Mouse (Mus musculus): ENCODE measurements around the gene Prkcg. TPM values are rescaled to one million over a fixed set of nuclear protein-coding genes. Genes with fewer than 3 reads are reported as not detected.

The Prkcg gene
- polyA plus RNA-seq, 1 experiment from 2014 or later = 0.31 TPM

- DNase-seq (ENCODE audit: low spot score, missing footprints) (peak; percentile 39), ATAC-seq (ENCODE audit: low FRiP score) (no peak)
- peaks cover 4% of the 10 kb centered on the region for H3K4me1 ChIP-seq (ENCODE audit: control insufficient read depth, insufficient read depth, low read length)
- peaks cover 3% of the 10 kb centered on the region; the same call in 1 of the 2 replicates for H3K36me3 ChIP-seq (ENCODE audit: control insufficient read depth, insufficient read depth, low read length)
- no peak overlapping the region for H3K4me3 ChIP-seq (ENCODE audit: low read depth, low read length)
- H3K4me2 ChIP-seq = no peak overlapping the region
- H3K9me3 ChIP-seq (ENCODE audit: control insufficient read depth, low read length) = no peaks in the 10 kb centered on the region
- WGBS = 95% methylated on average over 16 of the region's 16 CpGs
- no peak overlapping the region for H3K9ac ChIP-seq (ENCODE audit: low read length)
- peaks cover 9% of the 10 kb centered on the region for H3K27me3 ChIP-seq (ENCODE audit: control insufficient read depth, insufficient read depth, low read length)
- no peak overlapping the region for H3K27ac ChIP-seq (ENCODE audit: low read depth, low read length)
Measured at GRCm38 (mm10) chr7:3296711-3297110, 7.7 kb downstream of the Prkcg start.

- Histone ChIP-seq H3K9ac (ENCODE audit: low read length) (no peak overlapping the region), H3K4me1 (ENCODE audit: control insufficient read depth, insufficient read depth, low read length) (peaks cover 24% of the 10 kb centered on the region), H3K4me2 (no peak overlapping the region), H3K27ac (ENCODE audit: low read depth, low read length) (no peak overlapping the region), H3K36me3 (ENCODE audit: control insufficient read depth, insufficient read depth, low read length) (peaks cover 3% of the 10 kb centered on the region; the same call in 1 of the 2 replicates), H3K4me3 (ENCODE audit: low read depth, low read length) (no peak overlapping the region), H3K27me3 (ENCODE audit: control insufficient read depth, insufficient read depth, low read length) (peaks cover 31% of the 10 kb centered on the region), H3K9me3 (ENCODE audit: control insufficient read depth, low read length) (no peaks in the 10 kb centered on the region)
- WGBS = 58% methylated on average over 7 of the region's 7 CpGs
- ATAC-seq (ENCODE audit: low FRiP score) (no peak), DNase-seq (ENCODE audit: low spot score, missing footprints) (peak; percentile 82)
Measured at GRCm38 (mm10) chr7:3299941-3300617, 11.1 kb downstream of the Prkcg start.

GRCm38 (mm10) chr7:3300891-3301627 is 12.1 kb downstream of the Prkcg start:
- 74% methylated on average over 8 of the region's 8 CpGs for WGBS
- Histone ChIP-seq H3K9me3 (ENCODE audit: control insufficient read depth, low read length) (no peaks in the 10 kb centered on the region), H3K4me2 (no peak overlapping the region), H3K4me1 (ENCODE audit: control insufficient read depth, insufficient read depth, low read length) (peaks cover 24% of the 10 kb centered on the region), H3K27me3 (ENCODE audit: control insufficient read depth, insufficient read depth, low read length) (peaks cover 31% of the 10 kb centered on the region), H3K9ac (ENCODE audit: low read length) (no peak overlapping the region), H3K27ac (ENCODE audit: low read depth, low read length) (no peak overlapping the region), H3K4me3 (ENCODE audit: low read depth, low read length) (no peak overlapping the region), H3K36me3 (ENCODE audit: control insufficient read depth, insufficient read depth, low read length) (peaks cover 3% of the 10 kb centered on the region; the same call in 1 of the 2 replicates)
- ATAC-seq (ENCODE audit: low FRiP score) (no peak), DNase-seq (ENCODE audit: low spot score, missing footprints) (peak; percentile 82)

GRCm38 (mm10) chr7:3301628-3302555 is 12.9 kb downstream of the Prkcg start:
- ATAC-seq (ENCODE audit: low FRiP score) = peak; percentile 17; the same call in 1 of the 2 replicates
- peak overlapping the region; percentile 38 for H3K4me3 ChIP-seq (ENCODE audit: low read depth, low read length)
- DNase-seq (ENCODE audit: low spot score, missing footprints) = peak; percentile 92
- H3K4me2 ChIP-seq = peak overlapping the region; percentile 69
- H3K36me3 ChIP-seq (ENCODE audit: control insufficient read depth, insufficient read depth, low read length) = peaks cover 2% of the 10 kb centered on the region; the same call in 1 of the 2 replicates
- H3K9ac ChIP-seq (ENCODE audit: low read length) = peak overlapping the region; percentile 43
- no peaks in the 10 kb centered on the region for H3K9me3 ChIP-seq (ENCODE audit: control insufficient read depth, low read length)
- H3K27ac ChIP-seq (ENCODE audit: low read depth, low read length) = no peak overlapping the region
- H3K27me3 ChIP-seq (ENCODE audit: control insufficient read depth, insufficient read depth, low read length) = peaks cover 31% of the 10 kb centered on the region
- peaks cover 24% of the 10 kb centered on the region for H3K4me1 ChIP-seq (ENCODE audit: control insufficient read depth, insufficient read depth, low read length)
- 8% methylated on average over 33 of the region's 33 CpGs for WGBS

GRCm38 (mm10) chr7:3302556-3303275 is 13.7 kb downstream of the Prkcg start:
- Histone ChIP-seq H3K4me3 (ENCODE audit: low read depth, low read length) (peak overlapping the region; percentile 38), H3K36me3 (ENCODE audit: control insufficient read depth, insufficient read depth, low read length) (no peaks in the 10 kb centered on the region), H3K27me3 (ENCODE audit: control insufficient read depth, insufficient read depth, low read length) (peaks cover 31% of the 10 kb centered on the region), H3K9me3 (ENCODE audit: control insufficient read depth, low read length) (no peaks in the 10 kb centered on the region), H3K27ac (ENCODE audit: low read depth, low read length) (no peak overlapping the region), H3K4me2 (peak overlapping the region; percentile 69), H3K9ac (ENCODE audit: low read length) (peak overlapping the region; percentile 43), H3K4me1 (ENCODE audit: control insufficient read depth, insufficient read depth, low read length) (peaks cover 24% of the 10 kb centered on the region)
- peak; percentile 2; the same call in 1 of the 2 replicates for ATAC-seq (ENCODE audit: low FRiP score)
- peak; percentile 94 for DNase-seq (ENCODE audit: low spot score, missing footprints)
- WGBS = 3% methylated on average over 16 of the region's 16 CpGs

- WGBS = 2% methylated on average over 23 of the region's 29 CpGs
- DNase-seq (ENCODE audit: low spot score, missing footprints) (peak; percentile 94), ATAC-seq (ENCODE audit: low FRiP score) (peak; percentile 70)
- Histone ChIP-seq H3K36me3 (ENCODE audit: control insufficient read depth, insufficient read depth, low read length) (no peaks in the 10 kb centered on the region), H3K4me2 (peak overlapping the region; percentile 69), H3K4me3 (ENCODE audit: low read depth, low read length) (peak overlapping the region; percentile 38), H3K9me3 (ENCODE audit: control insufficient read depth, low read length) (no peaks in the 10 kb centered on the region), H3K9ac (ENCODE audit: low read length) (peak overlapping the region; percentile 28; the same call in 1 of the 2 replicates), H3K27me3 (ENCODE audit: control insufficient read depth, insufficient read depth, low read length) (peaks cover 31% of the 10 kb centered on the region), H3K4me1 (ENCODE audit: control insufficient read depth, insufficient read depth, low read length) (peaks cover 24% of the 10 kb centered on the region), H3K27ac (ENCODE audit: low read depth, low read length) (no peak overlapping the region)
Measured at GRCm38 (mm10) chr7:3303276-3303781, 14.3 kb downstream of the Prkcg start.

- peaks cover 31% of the 10 kb centered on the region for H3K27me3 ChIP-seq (ENCODE audit: control insufficient read depth, insufficient read depth, low read length)
- ATAC-seq (ENCODE audit: low FRiP score) = peak; percentile 45
- peak overlapping the region; percentile 28; the same call in 1 of the 2 replicates for H3K9ac ChIP-seq (ENCODE audit: low read length)
- 3% methylated on average over 12 of the region's 12 CpGs for WGBS
- no peak for DNase-seq (ENCODE audit: low spot score, missing footprints)
- no peak overlapping the region for H3K27ac ChIP-seq (ENCODE audit: low read depth, low read length)
- no peaks in the 10 kb centered on the region for H3K9me3 ChIP-seq (ENCODE audit: control insufficient read depth, low read length)
- peaks cover 24% of the 10 kb centered on the region for H3K4me1 ChIP-seq (ENCODE audit: control insufficient read depth, insufficient read depth, low read length)
- H3K4me2 ChIP-seq = peak overlapping the region; percentile 69
- H3K4me3 ChIP-seq (ENCODE audit: low read depth, low read length) = peak overlapping the region; percentile 38
- no peaks in the 10 kb centered on the region for H3K36me3 ChIP-seq (ENCODE audit: control insufficient read depth, insufficient read depth, low read length)
Measured at GRCm38 (mm10) chr7:3303789-3304188, 14.8 kb downstream of the Prkcg start.

GRCm38 (mm10) chr7:3304298-3304697 is 15.3 kb downstream of the Prkcg start:
- WGBS = 3% methylated on average over 10 of the region's 10 CpGs
- Histone ChIP-seq H3K9me3 (ENCODE audit: control insufficient read depth, low read length) (no peaks in the 10 kb centered on the region), H3K27me3 (ENCODE audit: control insufficient read depth, insufficient read depth, low read length) (peaks cover 31% of the 10 kb centered on the region), H3K4me3 (ENCODE audit: low read depth, low read length) (peak overlapping the region; percentile 38), H3K4me1 (ENCODE audit: control insufficient read depth, insufficient read depth, low read length) (peaks cover 24% of the 10 kb centered on the region), H3K27ac (ENCODE audit: low read depth, low read length) (no peak overlapping the region), H3K36me3 (ENCODE audit: control insufficient read depth, insufficient read depth, low read length) (no peaks in the 10 kb centered on the region), H3K4me2 (peak overlapping the region; percentile 69), H3K9ac (ENCODE audit: low read length) (no peak overlapping the region)
- DNase-seq (ENCODE audit: low spot score, missing footprints) = no peak
- ATAC-seq (ENCODE audit: low FRiP score) = peak; percentile 45

All from midbrain, embryonic 11.5 days (tissue).